Mouse (Mus musculus): ENCODE results near the gene Rnf207. TPM values are rescaled to one million over a fixed set of nuclear protein-coding genes. Genes with fewer than 3 reads are reported as not detected.

Gene Rnf207
- polyA plus RNA-seq, 1 experiment, result 10.2 TPM

DNA sequence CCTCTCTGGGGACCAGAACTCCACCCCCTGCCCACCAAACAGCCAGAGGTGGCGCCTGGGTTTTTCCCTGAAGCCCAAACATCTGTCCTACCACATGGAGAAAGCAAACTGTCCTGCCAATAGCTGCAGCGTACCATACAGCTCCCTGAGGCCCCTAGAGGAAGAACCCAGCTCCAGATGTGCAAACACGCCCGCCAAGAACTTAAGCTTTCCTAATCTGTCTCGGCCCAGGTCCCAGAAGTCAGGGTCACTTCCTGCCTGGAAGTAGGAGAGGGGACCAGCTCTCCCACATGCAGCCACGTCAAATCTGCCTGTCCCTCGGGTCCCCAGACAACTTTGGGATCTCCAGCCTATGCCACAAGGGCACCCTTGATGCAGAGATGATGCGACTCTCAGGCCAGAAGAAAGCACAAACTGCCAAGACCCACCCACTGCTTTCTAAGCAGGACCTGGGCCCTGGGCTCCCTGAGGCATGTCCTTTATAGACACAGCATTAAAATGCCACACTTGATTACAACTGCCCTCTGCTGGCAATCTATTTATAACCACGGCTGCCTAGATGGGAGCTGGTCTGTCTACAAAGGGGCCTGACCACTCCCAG, 46.2 kb downstream of the Rnf207 start:
- Histone ChIP-seq H3K27me3 (ENCODE audit: control insufficient read depth, insufficient read depth, low read length) (peaks cover 2% of the 10 kb centered on the region; the same call in 1 of the 2 replicates), H3K27ac (ENCODE audit: control insufficient read depth, insufficient read depth, low read length) (no peak overlapping the region), H3K4me1 (replicated peaks; ENCODE audit: control insufficient read depth, insufficient read depth, low read length) (peaks cover 9% of the 10 kb centered on the region; the same call in 1 of the 2 replicates), H3K4me3 (ENCODE audit: control insufficient read depth, insufficient read depth, low read length) (no peak overlapping the region), H3K36me3 (ENCODE audit: control insufficient read depth, insufficient read depth, low read length) (no peaks in the 10 kb centered on the region)
- no peak for TF ChIP-seq POLR2A (IDR thresholded peaks at IDR 0.05; ENCODE audit: control insufficient read depth, extremely low read depth, insufficient read depth, low read length, poor library complexity)
- no peak for TF ChIP-seq CTCF (IDR thresholded peaks at IDR 0.05; ENCODE audit: borderline replicate concordance, control insufficient read depth, extremely low read depth, insufficient read depth, low read length, poor library complexity)
- WGBS, result 73% methylated on average over 9 of the region's 9 CpGs
- no peak for DNase-seq

DNA sequence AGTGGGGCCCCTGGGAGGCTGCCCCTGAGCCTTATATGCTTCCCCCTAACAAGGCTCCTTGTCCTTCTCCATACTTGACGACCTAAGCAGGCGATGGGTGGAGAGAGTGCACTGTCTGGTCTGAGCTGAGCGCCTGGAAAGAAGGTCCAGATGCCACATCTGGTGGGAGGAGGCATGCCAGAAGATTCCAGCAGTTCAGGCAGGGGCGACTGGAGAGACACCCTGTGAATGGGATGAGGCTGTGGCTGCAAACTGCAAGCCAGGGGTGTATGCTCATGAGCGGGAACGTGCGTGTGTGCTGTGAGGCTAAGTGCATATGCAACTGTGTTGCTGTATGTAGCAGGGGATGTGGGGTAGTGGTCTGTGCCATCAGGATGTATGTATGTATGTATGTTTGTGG, 46.8 kb downstream of the Rnf207 start:
- H3K4me3 ChIP-seq (ENCODE audit: control insufficient read depth, insufficient read depth, low read length), result no peak overlapping the region
- H3K27me3 ChIP-seq (ENCODE audit: control insufficient read depth, insufficient read depth, low read length), result peaks cover 2% of the 10 kb centered on the region; the same call in 1 of the 2 replicates
- H3K4me1 ChIP-seq (replicated peaks; ENCODE audit: control insufficient read depth, insufficient read depth, low read length), result peaks cover 9% of the 10 kb centered on the region; the same call in 1 of the 2 replicates
- H3K27ac ChIP-seq (ENCODE audit: control insufficient read depth, insufficient read depth, low read length), result no peak overlapping the region
- no peak for DNase-seq
- WGBS, result 97% methylated on average over 7 of the region's 7 CpGs
- no peaks in the 10 kb centered on the region for H3K36me3 ChIP-seq (ENCODE audit: control insufficient read depth, insufficient read depth, low read length)
- TF ChIP-seq CTCF (IDR thresholded peaks at IDR 0.05; ENCODE audit: borderline replicate concordance, control insufficient read depth, extremely low read depth, insufficient read depth, low read length, poor library complexity) (no peak), POLR2A (IDR thresholded peaks at IDR 0.05; ENCODE audit: control insufficient read depth, extremely low read depth, insufficient read depth, low read length, poor library complexity) (no peak)

GRCm38 (mm10) chr4:152271334-152271733, 47.5 kb downstream of the Rnf207 start:
- DNase-seq, result no peak
- Histone ChIP-seq H3K27ac (ENCODE audit: control insufficient read depth, insufficient read depth, low read length) (no peak overlapping the region), H3K4me3 (ENCODE audit: control insufficient read depth, insufficient read depth, low read length) (no peak overlapping the region), H3K36me3 (ENCODE audit: control insufficient read depth, insufficient read depth, low read length) (no peaks in the 10 kb centered on the region), H3K27me3 (ENCODE audit: control insufficient read depth, insufficient read depth, low read length) (peaks cover 2% of the 10 kb centered on the region; the same call in 1 of the 2 replicates), H3K4me1 (replicated peaks; ENCODE audit: control insufficient read depth, insufficient read depth, low read length) (peaks cover 9% of the 10 kb centered on the region; the same call in 1 of the 2 replicates)
- TF ChIP-seq CTCF (IDR thresholded peaks at IDR 0.05; ENCODE audit: borderline replicate concordance, control insufficient read depth, extremely low read depth, insufficient read depth, low read length, poor library complexity) (no peak), POLR2A (IDR thresholded peaks at IDR 0.05; ENCODE audit: control insufficient read depth, extremely low read depth, insufficient read depth, low read length, poor library complexity) (no peak)
- 98% methylated on average over 11 of the region's 11 CpGs for WGBS

DNA sequence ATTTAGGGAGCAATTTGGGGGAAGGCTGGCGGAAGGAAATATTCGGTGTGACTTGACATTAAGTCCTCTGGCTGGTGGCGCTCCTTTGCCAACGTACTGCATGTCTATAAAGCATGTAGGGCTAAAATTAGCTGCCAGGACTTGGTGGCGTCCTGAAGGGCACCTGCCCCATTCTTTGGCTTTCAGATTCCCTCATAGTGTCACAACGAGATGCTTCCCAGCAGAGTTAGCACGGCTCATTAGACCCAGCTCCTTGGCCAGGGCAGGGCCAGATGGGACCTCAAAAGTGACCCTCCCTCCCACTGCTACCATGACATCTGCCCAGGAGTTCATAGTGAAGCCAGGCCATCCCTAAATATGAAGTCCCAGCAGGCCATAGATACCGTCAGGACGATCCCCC, 48.2 kb downstream of the Rnf207 start:
- no peak for TF ChIP-seq CTCF (IDR thresholded peaks at IDR 0.05; ENCODE audit: borderline replicate concordance, control insufficient read depth, extremely low read depth, insufficient read depth, low read length, poor library complexity)
- no peak for TF ChIP-seq POLR2A (IDR thresholded peaks at IDR 0.05; ENCODE audit: control insufficient read depth, extremely low read depth, insufficient read depth, low read length, poor library complexity)
- Histone ChIP-seq H3K27me3 (ENCODE audit: control insufficient read depth, insufficient read depth, low read length) (peaks cover 2% of the 10 kb centered on the region; the same call in 1 of the 2 replicates), H3K27ac (ENCODE audit: control insufficient read depth, insufficient read depth, low read length) (no peak overlapping the region), H3K4me3 (ENCODE audit: control insufficient read depth, insufficient read depth, low read length) (no peak overlapping the region), H3K4me1 (replicated peaks; ENCODE audit: control insufficient read depth, insufficient read depth, low read length) (peaks cover 9% of the 10 kb centered on the region; the same call in 1 of the 2 replicates), H3K36me3 (ENCODE audit: control insufficient read depth, insufficient read depth, low read length) (no peaks in the 10 kb centered on the region)
- no peak for DNase-seq
- WGBS, result 95% methylated on average over 9 of the region's 9 CpGs

- DNase-seq, result no peak
- Histone ChIP-seq H3K4me3 (ENCODE audit: control insufficient read depth, insufficient read depth, low read length) (no peak overlapping the region), H3K4me1 (replicated peaks; ENCODE audit: control insufficient read depth, insufficient read depth, low read length) (peaks cover 9% of the 10 kb centered on the region; the same call in 1 of the 2 replicates), H3K36me3 (ENCODE audit: control insufficient read depth, insufficient read depth, low read length) (no peaks in the 10 kb centered on the region), H3K27me3 (ENCODE audit: control insufficient read depth, insufficient read depth, low read length) (peaks cover 2% of the 10 kb centered on the region; the same call in 1 of the 2 replicates), H3K27ac (ENCODE audit: control insufficient read depth, insufficient read depth, low read length) (no peak overlapping the region)
- no peak for TF ChIP-seq CTCF (IDR thresholded peaks at IDR 0.05; ENCODE audit: borderline replicate concordance, control insufficient read depth, extremely low read depth, insufficient read depth, low read length, poor library complexity)
- no peak for TF ChIP-seq POLR2A (IDR thresholded peaks at IDR 0.05; ENCODE audit: control insufficient read depth, extremely low read depth, insufficient read depth, low read length, poor library complexity)
- WGBS, result 93% methylated on average over 13 of the region's 13 CpGs
Observed at GRCm38 (mm10) chr4:152269967-152270366, 48.8 kb downstream of the Rnf207 start.

- no peaks in the 10 kb centered on the region for H3K27me3 ChIP-seq (ENCODE audit: control insufficient read depth, insufficient read depth, low read length)
- no peak overlapping the region for H3K4me3 ChIP-seq (ENCODE audit: control insufficient read depth, insufficient read depth, low read length)
- TF ChIP-seq CTCF (IDR thresholded peaks at IDR 0.05; ENCODE audit: borderline replicate concordance, control insufficient read depth, extremely low read depth, insufficient read depth, low read length, poor library complexity) (no peak), POLR2A (IDR thresholded peaks at IDR 0.05; ENCODE audit: control insufficient read depth, extremely low read depth, insufficient read depth, low read length, poor library complexity) (no peak)
- no peaks in the 10 kb centered on the region for H3K4me1 ChIP-seq (replicated peaks; ENCODE audit: control insufficient read depth, insufficient read depth, low read length)
- no peak for DNase-seq
- 93% methylated on average over 13 of the region's 13 CpGs for WGBS
- no peak overlapping the region for H3K27ac ChIP-seq (ENCODE audit: control insufficient read depth, insufficient read depth, low read length)
- no peaks in the 10 kb centered on the region for H3K36me3 ChIP-seq (ENCODE audit: control insufficient read depth, insufficient read depth, low read length)
Observed at GRCm38 (mm10) chr4:152267748-152268369, 50.9 kb downstream of the Rnf207 start.
